Mouse (Mus musculus) hindbrain, embryonic 11.5 days (tissue): ENCODE data around the gene Kctd20. TPM values are rescaled to one million over a fixed set of nuclear protein-coding genes. Genes with fewer than 3 reads are reported as not detected.

ENCODE experiments used
- ATAC-seq: fragments of 200-750 bp; cut with Nextera tagmentation; 2 replicates; pipeline ENCODE4 v1.8.0; 2017; ENCODE audit warnings: mild to moderate bottlenecking, moderate TSS enrichment, moderate library complexity; ENCODE audit not compliant: low FRiP score
- DNase-seq: peaks from one replicate; pipeline ENCODE4 v3.0.0-alpha.2; 2015; ENCODE audit warnings: low spot score
- H3K27ac ChIP-seq: fragments of 300-500 bp; sonication (generic); 2 replicates; pipeline ENCODE4 v1.5.1; 2014; ENCODE audit warnings: mild to moderate bottlenecking, low read depth, low read length
- H3K27me3 ChIP-seq: fragments of 300-500 bp; sonication (generic); 2 replicates; pipeline ENCODE4 v1.6.1; 2014; ENCODE audit warnings: mild to moderate bottlenecking, low read length, moderate library complexity, mixed read lengths; ENCODE audit not compliant: control insufficient read depth, insufficient read depth
- H3K36me3 ChIP-seq: fragments of 300-500 bp; sonication (generic); 2 replicates; pipeline ENCODE4 v1.6.1; 2014; ENCODE audit warnings: mild to moderate bottlenecking, low read length, moderate library complexity, mixed read lengths; ENCODE audit not compliant: control insufficient read depth, insufficient read depth
- H3K4me1 ChIP-seq: fragments of 300-500 bp; sonication (generic); replicated peaks from 2 replicates; pipeline ENCODE4 v1.6.1; 2014; ENCODE audit warnings: low read length, mixed read lengths; ENCODE audit not compliant: control insufficient read depth, insufficient read depth
- H3K4me2 ChIP-seq: fragments of 300-500 bp; sonication (generic); replicated peaks from 2 replicates; pipeline ENCODE4 v1.6.1; 2014; ENCODE audit warnings: mild to moderate bottlenecking, low read depth, low read length
- H3K4me3 ChIP-seq: fragments of 300-500 bp; sonication (generic); 2 replicates; pipeline ENCODE4 v1.5.1; 2014; ENCODE audit warnings: low read depth, low read length
- H3K9ac ChIP-seq: fragments of 300-500 bp; sonication (generic); 2 replicates; pipeline ENCODE4 v1.6.1; 2014; ENCODE audit warnings: low read depth, low read length
- H3K9me3 ChIP-seq: fragments of 300-500 bp; sonication (generic); 2 replicates; pipeline ENCODE4 v1.6.1; 2016; ENCODE audit warnings: low read length; ENCODE audit not compliant: control insufficient read depth
- WGBS: fragments of 180-500 bp; shearing (Covaris S2); extraction: QIAGEN DNeasy Blood & Tissue Kit; methylation state at CpG from one replicate; pipeline ENCODE4 v1.1.7; 2014; 5-methylcytosine and 5-hydroxymethylcytosine counted together
- polyA plus RNA-seq: library from polyadenylated mRNA; unstranded; fragments of >200 nt; fragmentation: Nextera tagmentation; extraction: Ambion mirVana; gene quantifications from 2 replicates; pipeline ENCODE4 v1.2.1, GENCODE M21; 2014

The Kctd20 gene
- polyA plus RNA-seq, 1 experiment from 2014 or later, result 81.7 TPM

- H3K27ac ChIP-seq, result no peak overlapping the region
- no peak overlapping the region for H3K9ac ChIP-seq
- H3K4me3 ChIP-seq, result no peak overlapping the region
- no peaks in the 10 kb centered on the region for H3K4me1 ChIP-seq
- H3K4me2 ChIP-seq, result no peak overlapping the region
- DNase-seq (peak; percentile 57), ATAC-seq (no peak)
- no peaks in the 10 kb centered on the region for H3K9me3 ChIP-seq
- H3K36me3 ChIP-seq, result no peaks in the 10 kb centered on the region
- WGBS, result 21% methylated on average over 2 of the region's 2 CpGs
- H3K27me3 ChIP-seq, result no peaks in the 10 kb centered on the region
These were observed 63.9 kb downstream of the Kctd20 start for GRCm38 (mm10) chr17:29015638-29016037.

- Histone ChIP-seq H3K27ac (no peak overlapping the region), H3K36me3 (no peaks in the 10 kb centered on the region), H3K9ac (no peak overlapping the region), H3K4me2 (no peak overlapping the region), H3K4me3 (no peak overlapping the region), H3K9me3 (no peaks in the 10 kb centered on the region), H3K27me3 (no peaks in the 10 kb centered on the region), H3K4me1 (no peaks in the 10 kb centered on the region)
- WGBS, result 90% methylated on average over 4 of the region's 4 CpGs
- DNase-seq (no peak), ATAC-seq (no peak)
These were observed 65.0 kb downstream of the Kctd20 start for GRCm38 (mm10) chr17:29016705-29017104.

- DNase-seq, result peak; percentile 47
- H3K9ac ChIP-seq, result no peak overlapping the region
- no peaks in the 10 kb centered on the region for H3K27me3 ChIP-seq
- no peak overlapping the region for H3K4me3 ChIP-seq
- H3K36me3 ChIP-seq, result no peaks in the 10 kb centered on the region
- H3K27ac ChIP-seq, result no peak overlapping the region
- H3K4me2 ChIP-seq, result no peak overlapping the region
- no peak for ATAC-seq
- H3K4me1 ChIP-seq, result no peaks in the 10 kb centered on the region
- WGBS, result 51% methylated on average over 11 of the region's 11 CpGs
- no peaks in the 10 kb centered on the region for H3K9me3 ChIP-seq
These were observed 66.7 kb downstream of the Kctd20 start for GRCm38 (mm10) chr17:29018292-29018984.

Other genes with a start within 250 kb of the Kctd20 start
- 0.70 and 1.5 TPM in 2 replicates for gene AC170998.1, start 225.9 kb upstream of the Kctd20 start, polyA plus RNA-seq
- 3.3 TPM in 2 replicates for gene Mapk13, start 182.7 kb upstream of the Kctd20 start, polyA plus RNA-seq
- gene Brpf3, start 150.9 kb upstream of the Kctd20 start, polyA plus RNA-seq, result 7.1 and 9.8 TPM in 2 replicates
- gene Pnpla1, start 93.5 kb upstream of the Kctd20 start, polyA plus RNA-seq, result not detected in 2 replicates
- 0.03 TPM in 1 of 2 replicates, not detected in the other for gene 4930539E08Rik, start 36.6 kb upstream of the Kctd20 start, polyA plus RNA-seq
- 0.34 TPM in 1 of 2 replicates, not detected in the other for gene Pxt1, start 8.1 kb upstream of the Kctd20 start, polyA plus RNA-seq
- 141 and 151 TPM in 2 replicates for gene Stk38, start 56.0 kb downstream of the Kctd20 start, polyA plus RNA-seq
- 847 and 854 TPM in 2 replicates for gene Srsf3, start 80.7 kb downstream of the Kctd20 start, polyA plus RNA-seq
- gene Cdkn1a, start 139.0 kb downstream of the Kctd20 start, polyA plus RNA-seq, result 33.4 and 36.8 TPM in 2 replicates
- gene Rab44, start 162.2 kb downstream of the Kctd20 start, polyA plus RNA-seq, result 0.45 TPM in 1 of 2 replicates, not detected in the other